In the genomic region with DNA sequence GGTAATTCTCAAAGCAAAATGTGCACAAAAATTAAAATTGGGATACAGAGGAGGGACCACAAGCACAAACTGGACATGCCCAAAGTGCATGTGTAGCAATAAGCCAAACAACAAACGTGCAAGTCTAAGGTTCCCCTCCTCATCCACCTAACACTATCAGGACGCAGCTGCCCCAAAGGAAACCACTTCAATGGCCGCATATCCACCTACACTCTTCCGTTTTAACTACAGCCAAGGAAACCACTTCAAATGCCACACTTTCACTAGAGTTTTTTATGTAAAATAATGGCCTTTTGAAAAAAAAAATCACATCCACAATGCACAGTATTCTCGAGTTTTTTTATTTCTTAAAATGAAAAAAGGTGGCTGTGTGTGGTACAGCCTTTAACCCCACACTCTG, we compare ENCODE assay signal across 10 mouse cellular contexts. TPM values are rescaled to one million over a fixed set of nuclear protein-coding genes. Genes with fewer than 3 reads are reported as not detected.
DNase-seq lines count a peak whose midpoint lies in the region; ATAC-seq and TF ChIP-seq lines count a peak whose summit lies in the region.
"Had no signal": no experiment of that assay in that cellular context is flagged by ENCODE, and none has a peak within 500 bp of the region (broad histone marks: within the 10 kb centered on the region; RNA-seq: fewer than 3 reads in every experiment).

No protein-coding gene starts in this region.

- no peak for TF ChIP-seq CTCF in forebrain, postnatal 0 days (IDR thresholded peaks at IDR 0.05; ENCODE audit: low read depth)
- TF ChIP-seq CTCF in left cerebral cortex, adult 2 months (IDR thresholded peaks at IDR 0.05) = no peak

- no peak overlapping the region for H3K9ac ChIP-seq in forebrain, postnatal 0 days

- no peak overlapping the region for H3K4me3 ChIP-seq in forebrain, postnatal 0 days (ENCODE audit: low read depth, low read length)
- H3K4me3 ChIP-seq in forebrain, embryonic 10.5 days = no peak overlapping the region
- no peak overlapping the region for H3K4me3 ChIP-seq in left cerebral cortex, adult 2 months

- DNase-seq in forebrain, postnatal 0 days = no peak
- no peak for DNase-seq in forebrain, embryonic 10.5 days (ENCODE audit: extremely low spot score, low spot score)
- peak in 1 of 2 experiments; percentile 6 for DNase-seq in left cerebral cortex, adult 2 months (ENCODE audit: extremely low spot score in 1 of 2, low spot score in 2 of 2)
- DNase-seq in left cerebral cortex, adult 8-10 months (ENCODE audit: low spot score in 2 of 2) = no peak
- DNase-seq in CD4-positive, CD25-positive, alpha-beta regulatory T cell, adult 2 months (ENCODE audit: low read depth, low spot score) = peak; percentile 72
- no peak for DNase-seq in layer of hippocampus, postnatal 10 days (ENCODE audit: low spot score in 2 of 2)
- no peak for DNase-seq in frontal cortex, postnatal 36 days (ENCODE audit: low spot score in 2 of 2)
- DNase-seq: right cerebral cortex, postnatal 14 days had no signal

- no peak for ATAC-seq in forebrain, postnatal 0 days
- ATAC-seq in inflammation-experienced regulatory T-cells, adult 6 months = peak; percentile 56

- no peaks in the 10 kb centered on the region for H3K36me3 ChIP-seq in forebrain, postnatal 0 days (ENCODE audit: insufficient read depth)
- peaks cover 65% of the 10 kb centered on the region for H3K36me3 ChIP-seq in forebrain, embryonic 10.5 days (replicated peaks)

- 71% methylated on average over 5 of the region's 5 CpGs for WGBS in forebrain, postnatal 0 days
- 90% methylated on average over 5 of the region's 5 CpGs for WGBS in forebrain, embryonic 10.5 days

- H3K27ac ChIP-seq in forebrain, postnatal 0 days (ENCODE audit: low read depth, low read length) = peak overlapping the region; percentile 23; the same call in 1 of the 2 replicates
- no peak overlapping the region for H3K27ac ChIP-seq in forebrain, embryonic 10.5 days
- peak overlapping the region; percentile 48; the same call in 1 of the 2 replicates for H3K27ac ChIP-seq in left cerebral cortex, adult 2 months

- peaks cover 6% of the 10 kb centered on the region; the same call in 1 of the 2 replicates for H3K4me1 ChIP-seq in forebrain, postnatal 0 days (ENCODE audit: insufficient read depth)
- peaks cover 32% of the 10 kb centered on the region for H3K4me1 ChIP-seq in forebrain, embryonic 10.5 days

- H3K9me3 ChIP-seq in forebrain, postnatal 0 days (ENCODE audit: low read length) = no peaks in the 10 kb centered on the region
- H3K9me3 ChIP-seq in forebrain, embryonic 10.5 days = no peaks in the 10 kb centered on the region

- H3K27me3 ChIP-seq in forebrain, postnatal 0 days (ENCODE audit: insufficient read depth, low read length) = no peaks in the 10 kb centered on the region
- H3K27me3 ChIP-seq in forebrain, embryonic 10.5 days (ENCODE audit: poor library complexity, severe bottlenecking) = no peaks in the 10 kb centered on the region

- H3K4me2 ChIP-seq in forebrain, postnatal 0 days (ENCODE audit: low read depth) = no peak overlapping the region
- H3K4me2 ChIP-seq: midbrain, embryonic 11.5 days had no signal

- intact Hi-C loops in left cerebral cortex, adult 2 months (cut with DNase I) = no loop called here

RNA-seq across cellular contexts. Expression of a gene that starts 10.8 kb away (rescaled TPM):
- total RNA-seq in forebrain, postnatal 0 days (2014; rRNA removed) = 31.9 and 53.9 TPM in 2 replicates
- polyA plus RNA-seq in forebrain, postnatal 0 days (2015; fragmentation: Nextera tagmentation; extraction: Ambion mirVana) = 20.2 and 32.0 TPM in 2 replicates
- 45.1 and 45.7 TPM in 2 replicates for polyA plus RNA-seq in forebrain, embryonic 10.5 days (2016; fragmentation: Nextera tagmentation; extraction: Ambion mirVana)
- 10 to 100 TPM; 57.4 to 60.3 TPM for total RNA-seq in left cerebral cortex, adult 2 months (2021)
- 10 to 100 TPM; 45.2 to 57.4 (median 48.6) TPM for total RNA-seq in left cerebral cortex, adult 8-10 months (2022)
- polyA plus RNA-seq in inflammation-experienced regulatory T-cells, adult 6 months (2017; shearing (Covaris generic)) = 100 to 1,000 TPM; 120 to 258 (median 210) TPM
- total RNA-seq in layer of hippocampus, postnatal 10 days (2021) = 10 to 100 TPM; 47.7 to 50.3 TPM
